Mouse (Mus musculus) hindbrain, postnatal 0 days (tissue): ENCODE measurements at regions not wholly inside any gene's neighbourhood (a gene's known extent, or its start where the extent isn't known, plus 50 kb on each side); places are given as distances from the start of the nearest gene placed in this dataset.

Experiments
- ATAC-seq: fragments of 200-750 bp; cut with Nextera tagmentation; 2 replicates; pipeline ENCODE4 v1.8.0; 2017; ENCODE audit warnings: mild to moderate bottlenecking, moderate TSS enrichment, moderate library complexity
- DNase-seq: peaks from one replicate; pipeline ENCODE4 v3.0.0-alpha.2; 2015; ENCODE audit warnings: low spot score
- H3K27ac ChIP-seq: fragments of 300-500 bp; sonication (generic); 2 replicates; pipeline ENCODE4 v1.5.1; 2014; ENCODE audit warnings: mild to moderate bottlenecking
- H3K27me3 ChIP-seq: fragments of 300-500 bp; sonication (generic); 2 replicates; pipeline ENCODE4 v1.6.1; 2014; ENCODE audit warnings: low read length, mixed read lengths; ENCODE audit not compliant: insufficient read depth
- H3K36me3 ChIP-seq: fragments of 300-500 bp; sonication (generic); 2 replicates; pipeline ENCODE4 v1.6.1; 2014; ENCODE audit warnings: low read length, mixed read lengths; ENCODE audit not compliant: insufficient read depth
- H3K4me1 ChIP-seq: fragments of 300-500 bp; sonication (generic); 2 replicates; pipeline ENCODE4 v1.6.1; 2014; ENCODE audit warnings: antibody characterized with exemption, low read length, mixed read lengths; ENCODE audit not compliant: insufficient read depth
- H3K4me2 ChIP-seq: fragments of 300-500 bp; sonication (generic); 2 replicates; pipeline ENCODE4 v1.6.1; 2014; ENCODE audit warnings: low read depth, mild to moderate bottlenecking, low read length, moderate library complexity, mixed read lengths
- H3K4me3 ChIP-seq: fragments of 300-500 bp; sonication (generic); 2 replicates; pipeline ENCODE4 v1.5.1; 2014; ENCODE audit warnings: low read length
- H3K9ac ChIP-seq: fragments of 300-500 bp; sonication (generic); replicated peaks from 2 replicates; pipeline ENCODE4 v1.6.1; 2014; ENCODE audit warnings: mild to moderate bottlenecking, low read length, moderate library complexity, mixed read lengths
- H3K9me3 ChIP-seq: fragments of 300-500 bp; sonication (generic); 2 replicates; pipeline ENCODE4 v1.6.1; 2016; ENCODE audit warnings: low read length, mixed read lengths
- CTCF ChIP-seq: IDR thresholded peaks from 2 replicates; pipeline ENCODE4 v1.5.1; 2016; ENCODE audit warnings: antibody characterized with exemption, control low read depth, low read depth
- WGBS: fragments of 180-500 bp; shearing (Covaris S2); extraction: QIAGEN DNeasy Blood & Tissue Kit; methylation state at CpG from one replicate; pipeline ENCODE4 v1.1.7; 2014; 5-methylcytosine and 5-hydroxymethylcytosine counted together

- no peak overlapping the region for H3K27ac ChIP-seq
- no peaks in the 10 kb centered on the region for H3K27me3 ChIP-seq
- TF ChIP-seq CTCF, result no peak
- ATAC-seq (no peak), DNase-seq (no peak)
- H3K4me1 ChIP-seq, result no peaks in the 10 kb centered on the region
- WGBS, result 49% methylated on average over 4 of the region's 4 CpGs
- no peak overlapping the region for H3K9ac ChIP-seq
- H3K9me3 ChIP-seq, result no peaks in the 10 kb centered on the region
- H3K4me3 ChIP-seq, result no peak overlapping the region
- H3K4me2 ChIP-seq, result no peak overlapping the region
- no peaks in the 10 kb centered on the region for H3K36me3 ChIP-seq
Measured at GRCm38 (mm10) chr12:28150759-28151158, 401.4 kb downstream of the Dcdc2c start.

DNA sequence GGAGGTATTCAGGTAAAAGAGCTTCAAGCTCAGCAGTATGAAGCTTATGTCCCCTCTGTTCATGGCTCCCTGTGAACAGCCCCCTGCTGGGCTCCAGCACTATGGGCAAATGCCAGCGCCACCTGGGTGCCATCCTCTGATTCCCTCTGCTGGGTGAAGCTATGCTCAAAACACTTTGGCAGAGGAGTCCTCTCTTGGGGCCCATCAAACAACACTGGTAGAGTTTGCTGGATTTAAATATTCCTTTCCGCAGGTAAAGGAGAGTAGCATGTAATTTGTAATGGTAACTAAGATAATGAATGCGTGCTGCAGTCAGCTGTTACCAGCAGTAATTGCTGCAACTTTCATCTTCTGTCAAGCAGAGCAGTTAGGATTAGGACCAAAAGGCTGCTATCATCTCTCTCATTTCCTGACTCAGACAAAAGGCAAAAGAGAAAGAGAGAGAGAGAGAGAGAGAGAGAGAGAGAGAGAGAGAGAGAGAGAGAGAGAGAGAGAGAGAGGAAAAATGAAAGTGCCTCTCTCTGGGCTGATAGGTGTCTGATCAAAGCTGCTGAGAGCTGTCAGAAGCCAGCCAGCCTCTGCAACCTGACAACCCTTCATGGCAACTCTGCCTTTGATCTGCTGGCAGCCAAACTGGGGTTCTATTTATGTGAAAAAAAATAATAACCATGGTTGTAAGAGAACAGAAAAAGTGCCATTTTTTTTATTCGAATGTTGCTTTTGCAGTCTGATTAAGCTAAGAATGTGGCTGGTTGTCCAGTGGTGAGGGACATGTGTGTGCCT lies 416.2 kb downstream of the Dcdc2c start:
- Histone ChIP-seq H3K9ac (no peak overlapping the region), H3K4me2 (no peak overlapping the region), H3K4me3 (no peak overlapping the region), H3K4me1 (no peaks in the 10 kb centered on the region), H3K27ac (no peak overlapping the region), H3K27me3 (no peaks in the 10 kb centered on the region), H3K9me3 (no peaks in the 10 kb centered on the region), H3K36me3 (no peaks in the 10 kb centered on the region)
- WGBS, result 75% methylated on average over 4 of the region's 4 CpGs
- no peak for ATAC-seq
- no peak; the same call in 1 of the 2 replicates for TF ChIP-seq CTCF
- no peak for DNase-seq

GRCm38 (mm10) chr12:28122766-28123165 lies 429.4 kb downstream of the Dcdc2c start:
- ATAC-seq (no peak), DNase-seq (no peak)
- H3K4me2 ChIP-seq, result no peak overlapping the region
- no peak overlapping the region for H3K27ac ChIP-seq
- H3K36me3 ChIP-seq, result no peaks in the 10 kb centered on the region
- H3K4me1 ChIP-seq, result no peaks in the 10 kb centered on the region
- H3K27me3 ChIP-seq, result no peaks in the 10 kb centered on the region
- no peak overlapping the region for H3K9ac ChIP-seq
- no peak overlapping the region for H3K4me3 ChIP-seq
- TF ChIP-seq CTCF, result no peak
- H3K9me3 ChIP-seq, result no peaks in the 10 kb centered on the region
- 68% methylated on average over 9 of the region's 9 CpGs for WGBS

DNA sequence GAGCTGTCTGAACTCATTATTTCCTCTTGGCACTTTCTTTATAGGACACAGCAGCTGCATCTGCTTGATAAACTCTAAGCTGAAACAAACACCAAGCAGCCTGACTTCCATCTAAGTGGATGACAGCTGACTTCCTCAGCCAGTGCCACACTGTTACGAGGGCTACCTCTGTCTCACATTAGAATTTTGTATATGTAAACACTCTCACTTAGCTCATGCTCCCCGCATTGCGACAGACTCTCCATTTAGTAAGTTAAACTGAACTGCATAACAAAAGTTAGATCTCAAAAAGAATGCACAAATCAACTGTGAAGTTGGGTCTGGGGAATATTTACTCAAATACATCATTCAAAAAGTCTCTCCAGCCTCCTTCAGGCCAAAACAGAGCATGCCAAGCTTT lies 432.1 kb downstream of the Dcdc2c start:
- ATAC-seq, result no peak
- DNase-seq, result no peak

DNA sequence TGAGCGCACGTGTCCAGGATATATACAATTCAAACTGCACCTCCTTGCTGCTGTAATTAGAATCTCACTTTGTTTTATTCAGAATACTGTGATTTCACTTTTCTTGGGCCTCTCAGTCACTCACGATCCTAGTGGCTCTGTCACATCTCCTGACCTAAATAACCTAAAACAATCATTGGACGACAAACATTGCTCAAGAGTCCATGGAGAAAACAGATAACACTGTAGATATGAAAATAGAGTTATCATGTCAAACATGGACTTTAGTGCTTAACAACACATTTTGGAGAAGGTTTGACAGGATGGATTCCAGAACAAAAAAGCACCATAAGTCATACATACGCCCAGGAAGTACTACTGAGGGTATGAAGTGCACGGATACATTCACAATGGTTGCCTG lies 461.5 kb downstream of the Dcdc2c start:
- DNase-seq (no peak), ATAC-seq (no peak)
- Histone ChIP-seq H3K27me3 (no peaks in the 10 kb centered on the region), H3K27ac (no peak overlapping the region), H3K9ac (no peak overlapping the region), H3K4me2 (no peak overlapping the region), H3K4me1 (no peaks in the 10 kb centered on the region), H3K9me3 (no peaks in the 10 kb centered on the region), H3K36me3 (no peaks in the 10 kb centered on the region), H3K4me3 (no peak overlapping the region)
- WGBS, result 87% methylated on average over 6 of the region's 6 CpGs
- TF ChIP-seq CTCF, result no peak

More for the DNA sequence above, 432.1 kb downstream of the Dcdc2c start:
- no peak overlapping the region for H3K27ac ChIP-seq
- no peak overlapping the region for H3K4me2 ChIP-seq
- no peaks in the 10 kb centered on the region for H3K27me3 ChIP-seq
- no peak overlapping the region for H3K4me3 ChIP-seq
- no peaks in the 10 kb centered on the region for H3K9me3 ChIP-seq
- H3K4me1 ChIP-seq, result no peaks in the 10 kb centered on the region
- no peaks in the 10 kb centered on the region for H3K36me3 ChIP-seq
- no peak overlapping the region for H3K9ac ChIP-seq
- no peak for TF ChIP-seq CTCF
- WGBS, result 67% methylated on average over 3 of the region's 3 CpGs

- H3K27me3 ChIP-seq, result no peaks in the 10 kb centered on the region
- no peak overlapping the region for H3K27ac ChIP-seq
- no peak overlapping the region for H3K4me2 ChIP-seq
- no peak overlapping the region for H3K4me3 ChIP-seq
- no peaks in the 10 kb centered on the region for H3K4me1 ChIP-seq
- no peaks in the 10 kb centered on the region for H3K9me3 ChIP-seq
- no peak overlapping the region for H3K9ac ChIP-seq
- no peaks in the 10 kb centered on the region for H3K36me3 ChIP-seq
- DNase-seq (peak; percentile 38), ATAC-seq (no peak)
- TF ChIP-seq CTCF, result no peak
- 52% methylated on average over 4 of the region's 4 CpGs for WGBS
Measured at GRCm38 (mm10) chr12:28085460-28085859, 466.7 kb downstream of the Dcdc2c start.

GRCm38 (mm10) chr12:28076606-28077005 lies 475.6 kb downstream of the Dcdc2c start:
- Histone ChIP-seq H3K4me1 (no peaks in the 10 kb centered on the region), H3K4me3 (no peak overlapping the region), H3K36me3 (no peaks in the 10 kb centered on the region), H3K9ac (no peak overlapping the region), H3K4me2 (no peak overlapping the region), H3K9me3 (no peaks in the 10 kb centered on the region), H3K27me3 (no peaks in the 10 kb centered on the region), H3K27ac (no peak overlapping the region)
- no peak for ATAC-seq
- TF ChIP-seq CTCF, result no peak
- DNase-seq, result no peak
- WGBS, result 78% methylated on average over 3 of the region's 3 CpGs
